Mouse (Mus musculus): ENCODE measurements at regions not wholly inside any gene's neighbourhood (a gene's known extent, or its start where the extent isn't known, plus 50 kb on each side); places are given as distances from the start of the nearest gene placed in this dataset.

DNA sequence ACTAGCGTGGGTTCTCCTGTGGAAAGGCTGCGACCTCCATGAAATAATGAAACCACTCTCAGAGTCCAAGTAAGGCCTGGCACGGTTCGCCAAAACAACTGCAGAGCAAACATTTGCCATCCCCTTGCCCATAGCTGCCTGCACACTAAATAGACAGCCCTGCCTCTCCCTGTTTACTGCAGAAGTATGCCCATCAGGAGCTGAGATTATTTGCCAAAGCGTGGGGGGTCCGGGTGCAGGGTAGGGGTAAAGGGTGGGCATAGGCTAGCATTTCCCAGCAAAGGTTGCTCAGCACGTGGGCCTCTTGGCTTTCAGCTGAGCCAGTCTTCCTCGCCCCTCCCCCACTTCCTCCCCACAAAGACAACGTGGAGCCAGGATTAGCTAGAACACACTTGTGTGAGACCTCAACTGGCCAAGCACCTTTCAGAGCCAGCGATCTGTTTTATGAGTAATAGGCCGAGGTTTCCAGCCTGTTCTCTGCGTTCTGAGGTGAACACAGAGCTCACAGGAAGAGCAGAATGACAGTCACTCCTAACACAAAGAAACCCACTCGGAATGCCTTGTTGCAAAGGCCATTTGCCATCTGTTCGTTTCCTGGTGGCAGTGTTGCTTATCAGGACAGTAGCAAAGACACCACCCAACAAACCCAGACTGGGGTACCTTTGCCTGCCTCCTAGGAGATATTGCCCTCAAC, 55.6 kb upstream of the Cep85l start:
- DNase-seq (ENCODE audit: low read depth, low spot score) = no peak

DNA sequence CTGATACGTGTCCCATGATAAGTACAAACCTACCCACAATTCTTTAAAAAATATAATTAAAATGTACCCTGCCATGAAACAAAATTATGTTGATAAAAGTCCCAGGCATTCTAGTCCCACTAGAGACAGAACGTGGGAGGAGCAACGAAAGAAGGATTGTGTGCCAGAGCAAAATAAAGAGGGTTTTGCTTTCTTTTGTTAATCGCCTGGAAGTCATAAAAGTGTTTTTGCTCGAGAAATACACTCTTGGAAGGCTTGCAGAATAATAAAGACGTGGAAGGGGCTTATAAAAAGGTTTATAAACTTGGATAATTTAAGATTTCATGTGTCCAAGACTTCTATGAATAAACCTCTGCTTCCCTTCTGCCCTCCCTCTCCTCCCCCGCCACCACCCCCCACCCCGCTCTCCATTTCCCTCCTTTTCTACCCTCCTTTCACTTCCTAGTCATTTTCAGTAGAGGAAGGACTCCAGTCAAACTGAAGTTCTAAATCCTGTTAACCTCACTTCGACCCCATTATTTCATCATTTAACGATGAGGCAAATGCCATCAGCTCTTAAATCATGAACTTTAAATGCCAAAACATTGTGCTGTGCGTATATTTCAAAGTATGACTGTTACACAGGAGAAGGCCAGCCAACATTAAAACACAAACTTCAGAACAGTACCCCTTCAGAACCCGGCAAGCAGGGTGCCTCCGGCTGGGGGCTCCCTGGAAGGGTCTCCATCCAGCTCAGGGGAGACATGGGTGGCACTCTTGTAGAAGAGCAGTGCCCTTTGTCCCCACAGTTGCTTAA, 54.8 kb upstream of the Cep85l start:
- no peak for DNase-seq (ENCODE audit: low read depth, low spot score)

DNA sequence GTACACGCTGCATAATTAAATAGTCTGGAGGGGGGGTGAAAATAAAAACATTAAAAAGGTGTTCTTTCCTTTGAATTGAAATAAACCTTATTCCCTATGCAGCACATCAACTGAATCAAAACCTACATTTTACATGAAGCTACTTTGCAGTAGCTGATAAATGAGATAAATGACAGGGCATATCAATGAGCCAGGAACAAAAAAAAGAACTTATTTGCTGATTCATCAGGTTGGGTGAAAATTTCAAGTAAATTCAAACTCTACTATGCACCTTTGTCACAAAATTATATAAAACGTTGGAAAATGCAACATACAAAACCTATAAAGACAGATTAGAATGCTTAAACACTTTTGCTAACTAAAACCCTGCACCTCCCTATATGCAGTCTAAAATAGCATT, 53.0 kb upstream of the Cep85l start:
- DNase-seq (ENCODE audit: low read depth, low spot score) = no peak

DNA sequence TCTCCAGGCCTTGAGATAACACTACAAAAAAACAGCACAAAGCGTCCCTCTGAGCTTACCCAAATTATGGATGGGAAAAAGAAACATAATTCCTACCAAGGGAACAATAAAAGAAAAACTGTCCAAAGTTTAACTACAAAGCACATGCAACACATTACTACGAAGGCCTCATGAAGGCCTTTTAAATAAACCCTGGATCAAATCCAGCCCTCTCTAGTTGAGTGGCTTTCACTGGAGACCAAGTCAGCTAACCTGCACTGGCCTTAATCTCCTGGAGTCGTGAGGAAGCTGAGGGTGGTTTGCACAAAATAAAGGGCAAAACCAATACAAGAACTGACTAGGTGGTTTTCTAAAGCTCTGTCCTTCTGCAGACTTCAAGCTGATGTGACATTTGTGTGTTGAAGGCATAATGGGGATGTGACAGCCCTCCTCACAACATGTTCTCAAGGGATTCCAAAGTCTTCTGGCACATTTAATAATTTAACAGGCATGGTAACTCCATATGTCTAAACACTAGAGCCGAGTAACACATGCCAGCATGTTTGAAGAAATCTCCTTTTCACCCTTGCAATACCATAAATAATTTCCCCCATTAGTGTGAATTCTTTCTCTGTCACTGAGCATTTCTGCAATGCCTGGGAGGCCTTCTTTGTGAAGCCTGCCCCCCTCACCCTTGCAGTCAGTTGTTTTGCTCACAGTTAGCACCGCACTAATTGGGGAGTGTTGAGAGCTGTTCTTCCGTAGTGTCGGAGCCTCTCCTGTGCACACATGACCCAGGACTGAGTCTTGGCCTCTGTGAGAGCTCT, 50.0 kb upstream of the Cep85l start:
- DNase-seq (ENCODE audit: low read depth, low spot score) = no peak

Measured in CD4-positive helper T cell, adult 2 months (primary cell).